Mouse (Mus musculus) C2C12 (cell line): Measurements from ENCODE around the gene Doc2g. TPM values are rescaled to one million over a fixed set of nuclear protein-coding genes. Genes with fewer than 3 reads are reported as not detected.

Source experiments
- H3K27me3 ChIP-seq: one replicate; pipeline ENCODE4 v1.6.1; 2011; ENCODE audit not compliant: control insufficient read depth, insufficient read depth, insufficient read length
- H3K36me3 ChIP-seq: one replicate; pipeline ENCODE4 v1.6.1; 2011; ENCODE audit not compliant: control insufficient read depth, insufficient read depth
- H3K4me3 ChIP-seq: one replicate; pipeline ENCODE4 v1.5.1; 2011; ENCODE audit warnings: mild to moderate bottlenecking, control low read depth; ENCODE audit not compliant: poor library complexity, insufficient read depth, severe bottlenecking
- H3K79me2 ChIP-seq: one replicate; pipeline ENCODE4 v1.6.1; 2011; ENCODE audit not compliant: control insufficient read depth, insufficient read depth
- H3K79me3 ChIP-seq: one replicate; pipeline ENCODE4 v1.6.1; 2011; ENCODE audit warnings: low read depth, control low read depth
- H3ac ChIP-seq: one replicate; pipeline ENCODE3; 2011; ENCODE audit warnings: low read depth; ENCODE audit not compliant: control insufficient read depth, insufficient read length
- CEBPB ChIP-seq: IDR thresholded peaks from one replicate; pipeline ENCODE4 v1.6.1; 2011; ENCODE audit warnings: low read depth, mild to moderate bottlenecking, control low read depth, moderate library complexity
- CTCF ChIP-seq: IDR thresholded peaks from one replicate; pipeline ENCODE4 v1.5.1; 2011; ENCODE audit not compliant: control insufficient read depth, insufficient read depth, insufficient read length
- FOSL1 ChIP-seq: IDR thresholded peaks from one replicate; pipeline ENCODE4 v1.8.0; 2011; ENCODE audit warnings: mild to moderate bottlenecking, low read length; ENCODE audit not compliant: poor library complexity, insufficient read depth, severe bottlenecking
- MAX ChIP-seq: IDR thresholded peaks from one replicate; pipeline ENCODE4 v1.6.1; 2011; ENCODE audit warnings: mild to moderate bottlenecking, control low read depth
- MYOD1 ChIP-seq: IDR thresholded peaks from one replicate; pipeline ENCODE4 v1.6.1; 2011; ENCODE audit warnings: low read depth; ENCODE audit not compliant: control insufficient read depth, insufficient read length
- MYOG ChIP-seq: IDR thresholded peaks from one replicate; pipeline ENCODE4 v1.6.1; 2011; ENCODE audit not compliant: control insufficient read depth, insufficient read length; ENCODE audit errors: extremely low read depth
- USF1 ChIP-seq: IDR thresholded peaks from one replicate; pipeline ENCODE4 v1.6.1; 2011; ENCODE audit warnings: low read depth, mild to moderate bottlenecking, control low read depth, moderate library complexity
- polyA plus RNA-seq: library from polyadenylated mRNA; unstranded; fragments of >200 nt; fragmentation: generic; extraction: Trizol; gene quantifications from one replicate; pipeline ENCODE4 v1.2.1, GENCODE M21; 2012; ENCODE audit warnings: missing spikeins

Gene Doc2g
- polyA plus RNA-seq, 1 experiment, result 0.98 TPM

DNA sequence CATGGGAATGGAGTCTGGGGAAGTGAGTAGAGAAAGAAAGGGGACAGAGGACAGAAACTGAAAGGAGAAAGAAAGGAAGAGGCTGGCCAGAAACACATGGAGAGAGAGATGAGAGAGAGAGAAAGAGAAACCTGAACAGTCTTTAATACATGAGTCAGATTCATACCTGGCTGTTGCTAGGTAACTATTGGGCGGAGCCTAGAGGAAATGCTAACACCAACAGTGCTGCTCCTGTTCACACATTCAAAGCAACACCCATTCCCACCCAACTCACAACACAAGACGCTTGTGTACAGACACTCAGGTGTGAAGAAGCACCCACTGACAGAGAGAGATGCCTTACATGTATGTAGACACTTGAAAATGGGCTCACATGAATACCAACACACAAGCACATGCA lies 27.2 kb upstream of the Doc2g start:
- H3K79me2 ChIP-seq, result no peaks in the 10 kb centered on the region
- no peaks in the 10 kb centered on the region for H3K36me3 ChIP-seq
- no peak overlapping the region for H3K4me3 ChIP-seq
- H3K27me3 ChIP-seq, result peaks cover 12% of the 10 kb centered on the region
- no peaks in the 10 kb centered on the region for H3K79me3 ChIP-seq
- TF ChIP-seq CTCF (no peak), MYOD1 (no peak), FOSL1 (no peak), USF1 (no peak), MYOG (no peak), CEBPB (no peak), MAX (no peak)
- no peak overlapping the region for H3ac ChIP-seq

DNA sequence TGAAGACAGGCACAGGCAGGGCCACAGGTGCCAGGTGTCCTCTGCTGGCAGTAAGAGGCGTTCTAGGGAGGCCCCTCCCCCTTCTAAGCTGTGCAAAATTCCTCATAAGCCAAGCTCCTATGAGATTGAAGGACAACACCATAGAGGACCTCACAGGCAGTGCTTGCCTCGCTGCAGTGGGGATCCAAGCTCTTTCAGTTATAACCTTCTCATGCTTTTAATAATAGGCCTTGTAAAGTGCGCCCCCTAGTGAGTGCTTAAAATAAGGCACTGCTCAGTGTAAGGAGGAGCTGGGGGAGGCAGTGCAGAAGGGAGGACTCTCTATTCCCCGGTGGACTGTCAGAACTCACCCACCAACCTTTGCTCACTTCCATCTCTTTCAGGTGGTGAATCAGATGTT lies 22.8 kb upstream of the Doc2g start:
- Histone ChIP-seq H3K79me2 (no peaks in the 10 kb centered on the region), H3K79me3 (no peaks in the 10 kb centered on the region), H3K36me3 (no peaks in the 10 kb centered on the region), H3ac (no peak overlapping the region), H3K27me3 (peaks cover 1% of the 10 kb centered on the region), H3K4me3 (no peak overlapping the region)
- TF ChIP-seq MAX, result no peak
- no peak for TF ChIP-seq MYOD1
- no peak for TF ChIP-seq FOSL1
- TF ChIP-seq CTCF, result peak; percentile 32
- TF ChIP-seq MYOG, result no peak
- no peak for TF ChIP-seq CEBPB
- TF ChIP-seq USF1, result no peak

- Histone ChIP-seq H3K4me3 (no peak overlapping the region), H3K27me3 (no peaks in the 10 kb centered on the region), H3K79me2 (no peaks in the 10 kb centered on the region), H3K36me3 (no peaks in the 10 kb centered on the region), H3K79me3 (no peaks in the 10 kb centered on the region), H3ac (no peak overlapping the region)
- TF ChIP-seq USF1 (no peak), MAX (no peak), MYOD1 (no peak), CEBPB (no peak), CTCF (no peak), FOSL1 (no peak), MYOG (no peak)
Measured at GRCm38 (mm10) chr19:3980917-3981316, 22.2 kb upstream of the Doc2g start.

GRCm38 (mm10) chr19:3983527-3984200 lies 19.4 kb upstream of the Doc2g start:
- H3ac ChIP-seq, result no peak overlapping the region
- no peaks in the 10 kb centered on the region for H3K79me3 ChIP-seq
- no peaks in the 10 kb centered on the region for H3K27me3 ChIP-seq
- no peak overlapping the region for H3K4me3 ChIP-seq
- no peaks in the 10 kb centered on the region for H3K36me3 ChIP-seq
- TF ChIP-seq CTCF (no peak), MAX (no peak), MYOD1 (no peak), USF1 (no peak), FOSL1 (no peak), MYOG (no peak), CEBPB (no peak)
- H3K79me2 ChIP-seq, result no peaks in the 10 kb centered on the region

DNA sequence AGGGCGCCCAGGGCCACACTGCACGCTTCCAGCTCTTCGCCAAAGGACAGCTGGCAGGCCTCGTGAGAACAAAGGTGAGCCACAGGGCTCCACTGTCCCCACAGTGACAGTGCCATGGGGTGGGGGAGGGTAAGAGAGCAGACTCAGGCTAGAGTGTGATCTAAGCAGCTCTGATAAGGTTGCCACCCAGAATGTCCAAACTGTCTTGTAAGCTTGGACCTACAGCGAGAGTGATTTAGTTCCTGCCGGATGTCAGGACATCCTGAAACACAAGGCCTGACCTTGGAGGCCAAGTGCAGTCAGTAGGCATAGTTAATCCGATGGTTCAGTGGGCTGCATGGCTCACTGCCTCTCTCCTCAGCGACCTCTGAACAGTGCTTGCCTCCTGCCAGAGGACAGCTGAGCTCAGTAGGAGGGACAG lies 17.8 kb upstream of the Doc2g start:
- Histone ChIP-seq H3K79me2 (no peaks in the 10 kb centered on the region), H3K79me3 (no peaks in the 10 kb centered on the region), H3K4me3 (no peak overlapping the region), H3K36me3 (no peaks in the 10 kb centered on the region), H3ac (no peak overlapping the region), H3K27me3 (no peaks in the 10 kb centered on the region)
- TF ChIP-seq MYOG (no peak), MAX (no peak), CTCF (no peak), CEBPB (no peak), MYOD1 (no peak), USF1 (no peak), FOSL1 (no peak)
